Mouse (Mus musculus) spleen, postnatal 14 days (tissue): ENCODE results near the gene Sgcb.

Source experiments
- DNase-seq, 2 experiments: peaks; one replicate each; pipeline ENCODE4 v3.0.0; 2021 to 2022; ENCODE audit warnings: low spot score in 2 of 2

The Sgcb gene

GRCm38 (mm10) chr5:73647261-73647900 is at the start of gene Sgcb:
TSS of gene Sgcb (minus strand) at chr5:73647790.
- peak; percentile 56 to 69 for DNase-seq

- DNase-seq: no peak
Observed at GRCm38 (mm10) chr5:73694254-73695015, 46.8 kb upstream of the Sgcb start.

DNA sequence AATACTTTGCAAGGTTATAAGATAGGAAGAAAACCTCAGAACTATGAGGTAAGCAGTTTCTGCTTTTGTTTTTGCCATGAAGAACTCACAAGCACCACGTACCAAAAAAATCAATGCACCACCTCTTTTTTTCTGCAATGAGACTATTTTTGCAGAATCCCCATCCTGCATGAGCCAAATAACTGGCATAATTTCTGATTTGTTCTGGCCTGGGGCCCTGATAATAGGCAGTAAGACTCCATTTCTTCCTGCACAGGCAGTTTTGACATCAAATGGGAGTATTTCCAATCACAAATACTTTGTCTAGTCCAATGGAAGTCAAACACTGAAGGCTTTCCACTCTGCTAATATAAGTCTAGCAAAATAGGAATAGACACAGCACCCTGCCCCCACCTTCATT is 46.2 kb upstream of the Sgcb start:
- no peak for DNase-seq

- DNase-seq: no peak
Observed at GRCm38 (mm10) chr5:73691723-73692520, 44.3 kb upstream of the Sgcb start.

- no peak for DNase-seq
Observed at GRCm38 (mm10) chr5:73690146-73690545, 42.6 kb upstream of the Sgcb start.

- DNase-seq: no peak
Observed at GRCm38 (mm10) chr5:73688576-73688975, 41.0 kb upstream of the Sgcb start.

- DNase-seq: no peak
Observed at GRCm38 (mm10) chr5:73686149-73686548, 38.6 kb upstream of the Sgcb start.

DNA sequence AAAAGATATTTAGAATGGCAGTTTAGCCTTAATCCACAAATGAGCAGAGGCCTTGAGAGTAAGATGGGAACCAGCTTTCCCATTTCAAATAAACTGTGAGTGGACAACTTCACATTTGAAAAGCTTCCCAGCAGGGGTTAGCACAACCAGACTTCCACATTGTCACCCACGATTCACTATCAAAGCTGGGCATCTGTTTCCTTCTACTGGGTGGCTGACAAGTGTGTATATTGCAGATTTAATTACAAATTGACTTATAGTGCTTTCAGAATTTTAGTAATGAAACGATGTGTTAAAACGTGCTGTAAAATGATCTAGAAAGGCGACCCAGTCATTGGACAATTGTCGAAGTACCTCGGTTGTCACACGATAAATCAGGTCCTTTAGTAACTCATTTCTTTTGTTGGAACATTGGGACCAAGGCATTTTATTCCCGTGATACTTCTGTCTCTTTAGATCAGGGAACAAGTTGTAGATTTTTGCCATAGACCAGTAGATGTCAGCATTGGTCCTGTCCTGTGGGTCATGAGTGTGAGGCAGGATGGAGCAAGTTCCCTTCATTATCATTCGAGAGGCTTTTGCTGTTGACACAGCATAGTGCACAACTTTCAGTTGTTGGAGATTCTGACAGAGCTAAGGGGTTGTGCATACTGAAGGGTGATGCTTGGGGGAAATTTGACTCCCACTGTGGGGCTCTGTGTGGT is 36.3 kb upstream of the Sgcb start:
- no peak for DNase-seq

DNA sequence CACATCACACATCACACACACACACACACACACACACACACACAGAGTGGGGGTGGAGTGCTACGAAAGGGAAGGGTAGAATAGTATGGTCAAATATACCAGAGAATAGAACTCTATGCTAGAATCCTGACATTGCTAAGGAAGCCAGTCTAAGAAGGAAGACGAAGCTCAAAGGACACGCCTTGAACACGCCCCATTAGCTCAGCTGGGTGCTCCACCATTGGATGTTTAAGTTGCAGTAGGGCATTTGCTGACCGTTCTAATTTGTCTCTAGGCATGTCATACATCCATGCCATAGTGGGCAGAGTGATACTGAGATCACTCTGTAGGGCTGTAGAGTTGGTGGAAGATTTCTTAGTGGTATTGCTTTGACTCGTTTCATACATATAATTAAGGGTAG is 35.6 kb upstream of the Sgcb start:
- DNase-seq: no peak

DNA sequence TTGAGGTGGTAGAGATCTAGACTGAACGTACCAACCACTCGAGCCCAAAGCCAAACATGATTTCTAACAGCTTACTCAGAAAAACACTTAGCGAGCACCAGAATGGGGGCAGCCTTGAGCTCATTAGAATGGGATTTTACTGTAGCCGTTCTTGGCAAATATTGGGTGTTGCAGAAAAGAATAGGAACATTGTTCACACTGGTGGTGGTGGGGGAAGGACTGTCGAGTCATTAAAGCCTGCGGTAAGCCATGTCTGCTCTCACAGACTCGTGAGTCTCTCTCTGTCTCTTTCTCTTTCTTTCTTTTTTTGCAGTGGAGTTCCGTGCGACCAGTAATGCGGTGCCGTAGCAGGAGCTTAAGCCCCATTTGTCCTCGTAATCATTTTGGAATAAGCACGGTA is 29.0 kb upstream of the Sgcb start:
- no peak for DNase-seq

GRCm38 (mm10) chr5:73675604-73676003 is 28.0 kb upstream of the Sgcb start:
- DNase-seq: no peak

- DNase-seq: no peak
Observed at GRCm38 (mm10) chr5:73669386-73669785, 21.8 kb upstream of the Sgcb start.

GRCm38 (mm10) chr5:73667877-73668276 is 20.3 kb upstream of the Sgcb start:
- DNase-seq: no peak

- no peak for DNase-seq
Observed at GRCm38 (mm10) chr5:73666695-73667094, 19.1 kb upstream of the Sgcb start.

- DNase-seq: no peak
Observed at GRCm38 (mm10) chr5:73651855-73652201, 4.2 kb upstream of the Sgcb start.

DNA sequence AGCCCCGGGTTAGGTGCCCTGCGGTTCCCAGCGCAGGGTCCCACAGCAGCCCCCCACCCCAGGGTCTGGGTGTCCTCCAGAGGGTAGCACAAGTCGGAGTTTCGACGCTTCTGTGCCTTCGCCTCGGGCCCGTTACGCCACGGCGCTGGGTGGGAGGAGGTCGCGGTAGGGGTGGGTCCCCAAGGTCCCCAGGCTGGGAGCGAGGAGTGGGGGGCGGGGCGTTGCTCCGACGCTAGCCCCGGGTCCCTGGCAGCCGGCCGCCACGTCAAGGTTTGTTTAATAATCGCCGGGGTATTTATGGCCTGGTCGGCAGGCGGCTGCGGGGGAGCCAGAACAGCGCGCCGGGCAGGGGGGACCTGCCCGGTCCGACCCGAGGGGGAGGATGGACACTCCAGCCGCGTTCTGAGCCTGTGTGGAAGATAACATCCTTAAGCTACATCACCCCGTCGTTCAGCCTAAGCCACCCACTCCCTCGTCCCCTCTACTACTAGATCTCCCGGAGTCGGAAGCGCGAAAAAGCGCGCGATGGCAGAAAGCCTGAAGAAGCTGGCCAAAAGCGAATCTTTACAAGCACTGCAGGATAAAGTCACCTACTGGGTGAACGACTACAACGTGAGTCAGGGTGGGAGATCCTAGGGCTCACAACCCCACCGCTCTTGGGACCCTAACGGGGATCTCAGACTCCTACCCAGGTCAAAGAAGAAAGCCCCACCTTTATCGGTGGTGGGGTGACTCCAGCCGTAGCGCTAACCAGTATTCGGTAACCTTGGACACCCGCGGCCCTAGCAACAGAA is 3.7 kb upstream of the Sgcb start, which contains the start of gene Spata18:
Spata18 (plus strand) TSS at position 319 of the 794 bp plus-strand sequence.
- no peak for DNase-seq

- no peak for DNase-seq
Observed at GRCm38 (mm10) chr5:73650365-73650964, 2.9 kb upstream of the Sgcb start.

DNA sequence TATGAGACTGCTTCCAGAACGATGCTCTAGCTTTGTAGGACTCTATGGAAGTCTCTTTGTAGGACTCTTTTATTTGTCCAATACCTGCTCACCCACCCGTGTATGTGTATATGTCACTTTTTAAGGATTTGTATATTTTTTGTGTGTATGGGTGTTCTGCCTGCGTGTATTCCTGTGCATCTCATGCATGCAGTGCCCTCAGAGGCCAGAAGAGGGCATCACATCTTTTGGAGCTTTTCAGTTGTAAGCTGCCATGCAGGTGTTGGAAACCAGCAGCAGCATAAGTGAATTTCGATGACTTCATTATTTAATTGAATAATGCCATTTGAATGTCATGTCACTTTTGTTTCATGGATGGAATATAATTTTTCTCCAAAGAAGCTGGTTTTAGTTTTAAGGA is 5.5 kb downstream of the Sgcb start:
- DNase-seq: no peak

- DNase-seq: no peak
Observed at GRCm38 (mm10) chr5:73641058-73641457, 6.5 kb downstream of the Sgcb start.

DNA sequence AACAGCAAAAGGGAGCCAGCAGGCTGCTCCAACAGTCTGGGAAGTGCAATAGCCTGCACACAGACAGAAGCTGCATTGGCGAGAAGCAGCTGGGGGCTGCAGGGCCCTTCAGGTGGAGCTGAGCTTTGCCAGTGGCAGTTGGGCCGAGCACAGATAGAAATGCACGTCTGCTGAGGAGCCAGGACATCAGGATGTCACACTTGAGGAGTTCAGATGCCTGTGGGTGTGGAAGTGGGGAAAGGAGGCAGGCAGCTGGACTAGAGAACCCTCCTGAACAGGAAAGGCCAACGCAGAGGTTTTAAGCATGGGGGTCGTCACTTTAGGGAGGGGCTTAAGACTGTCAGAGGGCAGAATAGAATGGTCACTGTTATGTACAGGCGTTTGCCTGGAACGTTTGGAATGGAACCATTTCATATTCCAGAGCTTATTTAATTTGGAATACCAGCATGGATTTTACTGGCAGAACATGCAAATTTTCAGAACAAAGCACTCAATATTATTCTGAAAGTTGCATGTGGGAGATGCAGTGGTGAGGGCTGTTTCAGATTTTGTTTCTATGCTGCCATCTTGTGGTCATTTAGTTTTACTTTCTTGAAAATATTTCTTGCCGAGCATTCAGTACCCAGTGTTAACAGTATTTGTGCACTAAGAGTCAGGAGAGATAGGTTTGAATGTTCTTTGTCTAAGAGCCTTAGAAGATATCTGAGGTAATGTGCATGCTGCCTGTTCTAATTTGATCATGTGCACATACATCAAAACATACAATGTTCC is 10.1 kb downstream of the Sgcb start:
- DNase-seq: no peak
